Mouse (Mus musculus) thymus, postnatal 36 days (tissue): ENCODE measurements around the gene Tex9.
A peak's percentile ranks its signal among the peaks of the same experiment; 100 is the strongest.
"Not testable (repeated sequence)": the region's sequence is repeated elsewhere in the genome, so short reads cannot be mapped to it uniquely, and the experiment has no call there.

Source experiments
- DNase-seq, 2 experiments: peaks; one replicate each; pipeline ENCODE4 v3.0.0; 2022; ENCODE audit warnings: mixed read lengths in 2 of 2

Tex9 gene

GRCm38 (mm10) chr9:72437822-72438701 lies 54.0 kb downstream of the Tex9 start, which contains the start of gene Mns1:
Gene Mns1, plus strand, starts transcription at chr9:72438011.
- DNase-seq, result peak; percentile 94 to 96

GRCm38 (mm10) chr9:72434876-72435275 lies 57.1 kb downstream of the Tex9 start:
- no peak for DNase-seq

- DNase-seq, result no peak
Observed at GRCm38 (mm10) chr9:72427861-72428260, 64.2 kb downstream of the Tex9 start.

- DNase-seq, result no peak
Observed at GRCm38 (mm10) chr9:72425300-72425850, 66.6 kb downstream of the Tex9 start.

- no peak for DNase-seq
Observed at GRCm38 (mm10) chr9:72422753-72423152, 69.3 kb downstream of the Tex9 start.

- DNase-seq, result no peak
Observed at GRCm38 (mm10) chr9:72422284-72422683, 69.7 kb downstream of the Tex9 start.

- DNase-seq, result no peak
Observed at GRCm38 (mm10) chr9:72420490-72420889, 71.5 kb downstream of the Tex9 start.

- no peak for DNase-seq
Observed at GRCm38 (mm10) chr9:72418443-72418842, 73.6 kb downstream of the Tex9 start.

- peak; percentile 45 to 47 for DNase-seq
Observed at GRCm38 (mm10) chr9:72411746-72412145, 80.3 kb downstream of the Tex9 start.

- peak; percentile 59 for DNase-seq
Observed at GRCm38 (mm10) chr9:72409381-72410225, 82.4 kb downstream of the Tex9 start.

GRCm38 (mm10) chr9:72408131-72408586 lies 83.9 kb downstream of the Tex9 start:
- peak; percentile 91 to 93 for DNase-seq

GRCm38 (mm10) chr9:72405882-72406638 lies 86.0 kb downstream of the Tex9 start:
- peak; percentile 45 to 54 for DNase-seq

GRCm38 (mm10) chr9:72404934-72405333 lies 87.1 kb downstream of the Tex9 start:
- DNase-seq, result peak; percentile 48 to 53

GRCm38 (mm10) chr9:72404446-72404845 lies 87.6 kb downstream of the Tex9 start:
- DNase-seq, result no peak

- DNase-seq, result peak; percentile 56 to 68
Observed at GRCm38 (mm10) chr9:72403421-72403820, 88.6 kb downstream of the Tex9 start.

- not testable (repeated sequence) for DNase-seq
Observed at GRCm38 (mm10) chr9:72401769-72402168, 90.2 kb downstream of the Tex9 start.
